10 mouse cellular contexts compared by ENCODE assay signal in the genomic region with DNA sequence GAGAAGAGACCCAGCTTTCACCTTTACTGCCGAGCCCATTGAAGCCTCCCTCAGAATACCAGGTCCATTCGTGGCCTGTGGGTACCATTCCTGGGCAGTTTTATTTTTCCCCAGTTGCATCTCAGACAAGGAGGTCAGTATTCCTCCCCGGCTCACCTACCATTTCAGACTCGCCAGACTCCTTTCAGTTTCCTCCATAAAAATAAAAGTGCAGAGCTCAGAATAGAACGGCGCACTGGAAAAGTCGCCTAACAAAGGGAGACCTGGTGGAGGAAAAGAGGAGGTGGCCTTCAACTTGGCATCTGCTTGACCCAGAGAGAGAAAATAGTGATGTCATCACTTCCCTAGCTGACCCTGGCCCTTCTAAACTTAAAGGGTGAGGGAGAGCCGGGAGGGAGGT.
"Had no signal": no experiment of that assay in that cellular context is flagged by ENCODE, and none has a peak within 500 bp of the region (broad histone marks: within the 10 kb centered on the region; RNA-seq: fewer than 3 reads in every experiment).

No protein-coding gene starts in this region.

- H3K4me2 ChIP-seq: liver, embryonic 11.5 days; liver, embryonic 15.5 days; lung, embryonic 15.5 days; neural tube, embryonic 12.5 days had no signal

- H3K27me3 ChIP-seq: liver, embryonic 15.5 days; lung, embryonic 15.5 days; neural tube, embryonic 12.5 days had no signal

- H3K27ac ChIP-seq: layer of hippocampus, adult 2 months; liver, embryonic 15.5 days; lung, embryonic 15.5 days; neural tube, embryonic 12.5 days had no signal

- DNase-seq: kidney, adult 8-10 months; kidney, postnatal 36 days; lung, postnatal 14 days; midbrain, embryonic 14.5 days; thymus, postnatal 36 days had no signal

- H3K9me3 ChIP-seq: liver, embryonic 15.5 days; lung, embryonic 15.5 days; neural tube, embryonic 12.5 days had no signal

- H3K4me3 ChIP-seq: layer of hippocampus, adult 2 months; liver, embryonic 15.5 days; lung, embryonic 15.5 days; neural tube, embryonic 12.5 days had no signal

- H3K36me3 ChIP-seq: liver, embryonic 15.5 days; lung, embryonic 15.5 days; neural tube, embryonic 12.5 days had no signal

- H3K9ac ChIP-seq: liver, embryonic 15.5 days; lung, embryonic 15.5 days; neural tube, embryonic 12.5 days had no signal

- H3K4me1 ChIP-seq: liver, embryonic 15.5 days; lung, embryonic 15.5 days; neural tube, embryonic 12.5 days had no signal
